8 mouse cellular contexts compared by ENCODE assay signal in the genomic region with DNA sequence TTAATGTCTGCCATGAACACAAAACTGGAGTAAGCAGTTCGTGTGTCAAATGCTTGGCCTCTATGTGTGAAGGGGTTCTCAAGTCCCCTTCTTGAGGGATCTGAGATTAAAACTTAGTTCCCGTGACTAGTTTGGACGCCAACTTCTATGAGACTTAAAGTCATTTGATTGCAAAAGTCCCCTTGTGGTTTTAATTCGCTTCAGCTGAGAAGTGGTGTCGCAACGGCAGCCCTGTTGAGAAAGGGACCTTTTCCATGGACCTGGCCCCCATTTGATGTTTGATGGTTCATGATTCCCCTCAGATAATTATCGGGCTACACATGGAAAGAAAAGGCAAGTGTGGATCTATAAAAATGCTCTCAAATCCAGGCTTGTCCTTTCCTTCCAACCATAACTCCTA. TPM values are rescaled to one million over a fixed set of nuclear protein-coding genes. Genes with fewer than 3 reads are reported as not detected.
DNase-seq lines count a peak whose midpoint lies in the region; ATAC-seq lines count a peak whose summit lies in the region.

No protein-coding gene starts in this region.

- H3K4me1 ChIP-seq in heart, embryonic 11.5 days (ENCODE audit: control insufficient read depth, insufficient read depth, low read length), result peaks cover 52% of the 10 kb centered on the region

- H3K4me2 ChIP-seq in heart, embryonic 11.5 days, result peak overlapping the region; percentile 95

- H3K4me3 ChIP-seq in heart, embryonic 11.5 days (ENCODE audit: low read depth, low read length), result no peak overlapping the region; the same call in 1 of the 2 replicates

- intact Hi-C loops in heart, postnatal 25 days (cut with DNase I), result no loop called here

- no peak overlapping the region for H3K27ac ChIP-seq in heart, embryonic 11.5 days (ENCODE audit: low read depth, low read length)

- H3K9ac ChIP-seq in heart, embryonic 11.5 days (ENCODE audit: low read depth, low read length), result no peak overlapping the region

- no peaks in the 10 kb centered on the region for H3K27me3 ChIP-seq in heart, embryonic 11.5 days (ENCODE audit: control insufficient read depth, insufficient read depth, low read length)

- no peak for ATAC-seq in heart, embryonic 11.5 days (replicated peaks; ENCODE audit: insufficient number of reproducible peaks, low FRiP score, low TSS enrichment)

- DNase-seq in heart, postnatal 25 days (ENCODE audit: low spot score), result no peak
- DNase-seq in thymus, postnatal 14 days, result peak; percentile 34
- no peak for DNase-seq in thymus, postnatal 4 days
- DNase-seq in lung, adult 18-20 months, result peak; percentile 77 to 84
- DNase-seq in yolk sac, embryonic 10.5 days (ENCODE audit: low spot score), result no peak
- DNase-seq in right cerebral cortex, postnatal 10 days (ENCODE audit: low spot score in 2 of 2), result no peak
- DNase-seq in layer of hippocampus, adult 9-11 months, result no peak

- 83% methylated on average over 7 of the region's 7 CpGs for WGBS in heart, embryonic 11.5 days (ENCODE audit: insufficient replicate concordance)

- H3K9me3 ChIP-seq in heart, embryonic 11.5 days (replicated peaks; ENCODE audit: control insufficient read depth, low read length), result no peaks in the 10 kb centered on the region

- H3K36me3 ChIP-seq in heart, embryonic 11.5 days (ENCODE audit: control insufficient read depth, insufficient read depth, low read length), result no peaks in the 10 kb centered on the region

RNA-seq across cellular contexts. Expression of a gene that starts 7.3 kb away (rescaled TPM):
- 4.8 and 5.8 TPM in 2 replicates for polyA plus RNA-seq in heart, embryonic 11.5 days (2014; fragmentation: Nextera tagmentation; extraction: Ambion mirVana)
- 1 to 10 TPM; 1.9 to 4.3 TPM for total RNA-seq in heart, postnatal 25 days (2021)

RNA-seq across cellular contexts. Expression of a gene that starts 26.7 kb away (rescaled TPM):
- polyA plus RNA-seq in heart, embryonic 11.5 days (2014; fragmentation: Nextera tagmentation; extraction: Ambion mirVana), result 1.8 and 2.1 TPM in 2 replicates
- 10 to 100 TPM in 1 of 2 experiments, 1 to 10 TPM in 1; 8.7 to 11.8 TPM for total RNA-seq in heart, postnatal 25 days (2021)

RNA-seq across cellular contexts. Expression of a gene that starts 36.2 kb away (rescaled TPM):
- 411 and 415 TPM in 2 replicates for polyA plus RNA-seq in heart, embryonic 11.5 days (2014; fragmentation: Nextera tagmentation; extraction: Ambion mirVana)
- 10 to 100 TPM; 46.9 to 70.1 TPM for total RNA-seq in heart, postnatal 25 days (2021)

Comparison
In these comparisons a context has a peak if more than half of its experiments do, and no peak if none do; other contexts are left out.
1. DNase-seq: peak in thymus, postnatal 14 days (single experiment) and lung, adult 18-20 months (2 of 2); none in heart, postnatal 25 days (single experiment), thymus, postnatal 4 days (single experiment), yolk sac, embryonic 10.5 days (single experiment), right cerebral cortex, postnatal 10 days (0 of 2) and layer of hippocampus, adult 9-11 months (single experiment).